Mouse (Mus musculus) frontal cortex, adult (tissue): ENCODE measurements at regions not wholly inside any gene's neighbourhood (a gene's known extent, or its start where the extent isn't known, plus 50 kb on each side); places are given as distances from the start of the nearest gene placed in this dataset.
A peak's percentile ranks its signal among the peaks of the same experiment; 100 is the strongest.

Experiments
- ATAC-seq: cut with Nextera tagmentation; 2 replicates; pipeline ENCODE4 v1.9.2; 2017; ENCODE audit warnings: mild to moderate bottlenecking, moderate library complexity, mixed read lengths; ENCODE audit not compliant: low TSS enrichment

- ATAC-seq, result no peak
Measured at GRCm38 (mm10) chr19:52878812-52879502, 161.1 kb downstream of the Xpnpep1 start.

- no peak for ATAC-seq
Measured at GRCm38 (mm10) chr19:52866635-52867034, 173.4 kb downstream of the Xpnpep1 start.

GRCm38 (mm10) chr19:52861576-52861975 is 178.4 kb downstream of the Xpnpep1 start:
- no peak for ATAC-seq

GRCm38 (mm10) chr19:52854068-52854682 is 185.8 kb downstream of the Xpnpep1 start:
- peak; percentile 99 for ATAC-seq

GRCm38 (mm10) chr19:52816202-52816601 is 223.8 kb downstream of the Xpnpep1 start:
- peak; percentile 73; the same call in 1 of the 2 replicates for ATAC-seq

- ATAC-seq, result peak; percentile 93
Measured at GRCm38 (mm10) chr19:52812046-52812445, 228.0 kb downstream of the Xpnpep1 start.

- ATAC-seq, result no peak
Measured at GRCm38 (mm10) chr19:52788802-52789201, 251.2 kb downstream of the Xpnpep1 start.

GRCm38 (mm10) chr19:52768761-52769388 is 271.1 kb downstream of the Xpnpep1 start:
- 0 out of 2 replicates have a peak, but pooled peaks have one; percentile 41 for ATAC-seq

GRCm38 (mm10) chr19:52768117-52768516 is 271.9 kb downstream of the Xpnpep1 start:
- peak; percentile 85 for ATAC-seq

GRCm38 (mm10) chr19:52738946-52739345 is 301.1 kb downstream of the Xpnpep1 start:
- peak; percentile 93 for ATAC-seq

GRCm38 (mm10) chr19:52721776-52722175 is 318.2 kb downstream of the Xpnpep1 start:
- ATAC-seq, result peak; percentile 65; the same call in 1 of the 2 replicates

- ATAC-seq, result no peak
Measured at GRCm38 (mm10) chr19:52715359-52715758, 324.7 kb downstream of the Xpnpep1 start.

GRCm38 (mm10) chr19:52707679-52708078 is 332.3 kb downstream of the Xpnpep1 start:
- ATAC-seq, result 0 out of 2 replicates have a peak, but pooled peaks have one; percentile 31

GRCm38 (mm10) chr19:52661009-52661408 is 379.0 kb downstream of the Xpnpep1 start:
- no peak for ATAC-seq

GRCm38 (mm10) chr19:52647066-52648046 is 383.3 kb downstream of the Ins1 start:
- ATAC-seq, result peak; percentile 55; the same call in 1 of the 2 replicates

- no peak for ATAC-seq
Measured at GRCm38 (mm10) chr19:52640228-52640627, 376.1 kb downstream of the Ins1 start.

- ATAC-seq, result no peak
Measured at GRCm38 (mm10) chr19:52632501-52632900, 368.4 kb downstream of the Ins1 start.

- peak; percentile 70 for ATAC-seq
Measured at GRCm38 (mm10) chr19:52624310-52624709, 360.2 kb downstream of the Ins1 start.

GRCm38 (mm10) chr19:52623496-52623895 is 359.4 kb downstream of the Ins1 start:
- no peak for ATAC-seq

GRCm38 (mm10) chr19:52613353-52613752 is 349.3 kb downstream of the Ins1 start:
- ATAC-seq, result peak; percentile 96

- ATAC-seq, result no peak
Measured at GRCm38 (mm10) chr19:52606859-52607258, 342.8 kb downstream of the Ins1 start.
